Mouse (Mus musculus) neural tube, embryonic 13.5 days (tissue): ENCODE data around the gene Samd14. TPM values are rescaled to one million over a fixed set of nuclear protein-coding genes. Genes with fewer than 3 reads are reported as not detected.
A peak's percentile ranks its signal among the peaks of the same experiment; 100 is the strongest.

ENCODE experiments used
- ATAC-seq: fragments of 200-750 bp; cut with Nextera tagmentation; 2 replicates; pipeline ENCODE4 v1.8.0; 2017; ENCODE audit warnings: low read depth, mild to moderate bottlenecking, moderate TSS enrichment, moderate library complexity
- H3K27ac ChIP-seq: fragments of 300-500 bp; sonication (generic); replicated peaks from 2 replicates; pipeline ENCODE4 v1.5.1; 2015; ENCODE audit warnings: moderate library complexity, mild to moderate bottlenecking, inconsistent platforms
- H3K27me3 ChIP-seq: fragments of 300-500 bp; sonication (generic); 2 replicates; pipeline ENCODE4 v1.6.1; 2015; ENCODE audit warnings: mild to moderate bottlenecking, inconsistent platforms
- H3K36me3 ChIP-seq: fragments of 300-500 bp; sonication (generic); 2 replicates; pipeline ENCODE4 v1.6.1; 2015; ENCODE audit warnings: mild to moderate bottlenecking, inconsistent platforms
- H3K4me1 ChIP-seq: fragments of 300-500 bp; sonication (generic); replicated peaks from 2 replicates; pipeline ENCODE4 v1.6.1; 2015; ENCODE audit warnings: inconsistent platforms
- H3K4me2 ChIP-seq: fragments of 300-500 bp; sonication (generic); 2 replicates; pipeline ENCODE4 v1.6.1; 2015; ENCODE audit warnings: inconsistent platforms, mild to moderate bottlenecking, moderate library complexity
- H3K4me3 ChIP-seq: fragments of 300-500 bp; sonication (generic); 2 replicates; pipeline ENCODE4 v1.5.1; 2015; ENCODE audit warnings: mild to moderate bottlenecking, inconsistent platforms
- H3K9ac ChIP-seq: fragments of 300-500 bp; sonication (generic); 2 replicates; pipeline ENCODE4 v1.6.1; 2015; ENCODE audit warnings: moderate library complexity, mild to moderate bottlenecking, inconsistent platforms
- H3K9me3 ChIP-seq: fragments of 300-500 bp; sonication (generic); 2 replicates; pipeline ENCODE4 v1.6.1; 2016; ENCODE audit warnings: inconsistent platforms
- WGBS: fragments of 180-500 bp; shearing (Covaris S2); methylation state at CpG from one replicate; pipeline ENCODE4 v1.1.7; 2015; 5-methylcytosine and 5-hydroxymethylcytosine counted together
- polyA plus RNA-seq: library from polyadenylated mRNA; unstranded; fragments of >200 nt; fragmentation: Nextera tagmentation; extraction: Ambion mirVana; gene quantifications from 2 replicates; pipeline ENCODE4 v1.2.1, GENCODE M21; 2015

Gene Samd14
- polyA plus RNA-seq, 1 experiment from 2014 or later, result 151 TPM

GRCm38 (mm10) chr11:95026849-95027248, 17.2 kb downstream of the Samd14 start:
- Histone ChIP-seq H3K9ac (no peak overlapping the region), H3K4me2 (no peak overlapping the region), H3K4me1 (peaks cover 14% of the 10 kb centered on the region; the same call in 1 of the 2 replicates), H3K27ac (no peak overlapping the region), H3K36me3 (peaks cover 47% of the 10 kb centered on the region), H3K27me3 (no peaks in the 10 kb centered on the region), H3K9me3 (no peaks in the 10 kb centered on the region), H3K4me3 (no peak overlapping the region)
- ATAC-seq, result no peak
- 84% methylated on average over 6 of the region's 6 CpGs for WGBS

DNA sequence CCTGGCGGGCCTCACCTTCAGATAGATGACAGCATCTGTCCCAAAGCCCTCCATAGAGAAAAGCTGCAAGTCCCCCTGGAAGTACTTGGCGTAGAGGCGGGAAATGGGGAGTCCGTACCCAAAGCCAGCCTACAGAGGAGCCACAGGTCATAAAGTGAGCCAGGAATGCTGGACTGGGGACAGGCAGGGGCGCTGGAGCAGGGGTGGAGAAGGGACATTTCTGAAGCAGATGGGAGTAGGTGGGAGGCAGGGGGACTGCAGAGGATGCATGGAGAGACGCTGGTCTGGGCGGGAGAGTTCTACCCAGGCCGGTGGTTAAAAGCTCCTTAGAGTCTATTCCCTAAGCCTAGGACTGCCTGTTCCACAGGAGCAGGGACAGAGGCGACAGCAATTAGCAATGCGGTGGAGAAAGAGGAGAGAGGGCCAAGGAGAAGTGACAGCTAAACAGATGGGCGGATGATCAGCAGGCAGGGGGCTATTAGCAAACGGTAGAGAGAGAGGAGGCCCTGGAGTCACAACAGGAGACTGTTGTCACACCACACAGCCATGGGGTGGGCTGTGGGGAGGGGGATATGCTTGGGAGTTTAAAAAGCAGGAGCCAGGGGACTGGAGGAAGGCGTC, 18.3 kb downstream of the Samd14 start:
- no peak overlapping the region; the same call in 1 of the 2 replicates for H3K27ac ChIP-seq
- no peaks in the 10 kb centered on the region for H3K27me3 ChIP-seq
- H3K9ac ChIP-seq, result 0 out of 2 replicates have a peak overlapping the region, but pooled peaks have one; percentile 35
- no peak for ATAC-seq
- H3K9me3 ChIP-seq, result no peaks in the 10 kb centered on the region
- no peak overlapping the region for H3K4me2 ChIP-seq
- WGBS, result 19% methylated on average over 13 of the region's 13 CpGs
- peaks cover 14% of the 10 kb centered on the region; the same call in 1 of the 2 replicates for H3K4me1 ChIP-seq
- no peak overlapping the region for H3K4me3 ChIP-seq
- peaks cover 36% of the 10 kb centered on the region for H3K36me3 ChIP-seq

DNA sequence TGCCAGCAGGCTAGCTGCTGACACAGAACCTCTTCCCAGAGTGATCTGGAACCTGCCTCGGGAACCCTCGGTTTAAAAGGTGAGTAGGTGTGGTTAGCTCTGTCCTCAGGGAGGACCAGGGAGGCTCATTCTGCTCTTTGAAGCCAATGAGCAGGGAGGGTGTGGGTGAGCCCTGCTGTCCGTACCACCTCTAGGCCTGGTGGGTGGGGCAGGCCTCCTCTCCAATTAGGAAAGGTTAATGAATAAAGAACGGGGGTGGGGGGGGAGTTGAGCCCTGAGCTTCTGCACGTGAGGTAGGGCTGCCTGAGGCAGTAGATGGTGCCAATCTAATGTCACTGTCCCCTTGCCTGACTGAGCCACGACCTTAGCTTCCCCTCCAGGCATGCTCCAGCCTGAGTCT, 23.3 kb downstream of the Samd14 start:
- peaks cover 5% of the 10 kb centered on the region; the same call in 1 of the 2 replicates for H3K36me3 ChIP-seq
- no peak overlapping the region for H3K4me3 ChIP-seq
- H3K27ac ChIP-seq, result no peak overlapping the region
- no peak overlapping the region for H3K9ac ChIP-seq
- H3K4me1 ChIP-seq, result peaks cover 6% of the 10 kb centered on the region; the same call in 1 of the 2 replicates
- H3K4me2 ChIP-seq, result no peak overlapping the region
- H3K27me3 ChIP-seq, result no peaks in the 10 kb centered on the region
- 23% methylated on average over 6 of the region's 6 CpGs for WGBS
- no peaks in the 10 kb centered on the region for H3K9me3 ChIP-seq
- ATAC-seq, result no peak

- H3K4me1 ChIP-seq, result no peaks in the 10 kb centered on the region
- no peak overlapping the region for H3K4me2 ChIP-seq
- H3K9ac ChIP-seq, result no peak overlapping the region
- H3K27me3 ChIP-seq, result no peaks in the 10 kb centered on the region
- WGBS, result 81% methylated on average over 14 of the region's 14 CpGs
- peaks cover 5% of the 10 kb centered on the region; the same call in 1 of the 2 replicates for H3K36me3 ChIP-seq
- H3K4me3 ChIP-seq, result no peak overlapping the region
- ATAC-seq, result no peak
- no peaks in the 10 kb centered on the region for H3K9me3 ChIP-seq
- no peak overlapping the region for H3K27ac ChIP-seq
These were observed 23.9 kb downstream of the Samd14 start for GRCm38 (mm10) chr11:95033617-95034016.

DNA sequence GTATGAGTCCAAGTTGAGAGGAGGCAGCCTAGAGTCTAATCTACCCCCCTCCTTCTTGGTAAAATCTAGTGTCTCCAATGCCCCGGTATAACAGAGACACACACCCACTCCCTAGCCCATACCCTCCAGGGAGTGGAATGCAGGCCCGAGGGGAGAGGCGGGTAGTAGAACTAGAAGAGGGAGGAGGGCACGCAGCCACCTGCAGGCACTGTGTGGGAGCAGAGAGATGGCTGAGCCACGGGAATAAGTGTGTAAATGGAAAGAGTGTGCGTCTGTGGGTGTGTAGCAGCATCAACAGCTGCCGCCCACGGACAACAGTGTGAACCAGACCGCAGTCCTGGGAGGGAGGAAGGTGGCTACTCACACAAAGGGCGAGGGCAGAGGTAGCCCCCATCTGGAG, 25.2 kb downstream of the Samd14 start:
- H3K4me2 ChIP-seq, result no peak overlapping the region
- H3K9ac ChIP-seq, result no peak overlapping the region
- no peak for ATAC-seq
- no peaks in the 10 kb centered on the region for H3K9me3 ChIP-seq
- no peaks in the 10 kb centered on the region for H3K27me3 ChIP-seq
- no peak overlapping the region for H3K27ac ChIP-seq
- H3K4me3 ChIP-seq, result no peak overlapping the region
- peaks cover 3% of the 10 kb centered on the region for H3K4me1 ChIP-seq
- 66% methylated on average over 10 of the region's 10 CpGs for WGBS
- peaks cover 5% of the 10 kb centered on the region; the same call in 1 of the 2 replicates for H3K36me3 ChIP-seq

- no peak for ATAC-seq
- Histone ChIP-seq H3K4me2 (no peak overlapping the region), H3K4me3 (no peak overlapping the region), H3K27ac (no peak overlapping the region), H3K4me1 (peaks cover 13% of the 10 kb centered on the region), H3K9me3 (no peaks in the 10 kb centered on the region), H3K9ac (no peak overlapping the region), H3K36me3 (peaks cover 5% of the 10 kb centered on the region; the same call in 1 of the 2 replicates), H3K27me3 (no peaks in the 10 kb centered on the region)
- 95% methylated on average over 5 of the region's 5 CpGs for WGBS
These were observed 26.8 kb downstream of the Samd14 start for GRCm38 (mm10) chr11:95036521-95036920.

GRCm38 (mm10) chr11:95037306-95037705, 27.6 kb downstream of the Samd14 start:
- H3K27me3 ChIP-seq, result no peaks in the 10 kb centered on the region
- ATAC-seq, result no peak
- WGBS, result 52% methylated on average over 6 of the region's 6 CpGs
- no peaks in the 10 kb centered on the region for H3K9me3 ChIP-seq
- H3K27ac ChIP-seq, result no peak overlapping the region
- 0 out of 2 replicates have a peak, but pooled peaks cover 5% of the 10 kb centered on the region for H3K36me3 ChIP-seq
- H3K4me3 ChIP-seq, result no peak overlapping the region
- H3K4me1 ChIP-seq, result peaks cover 20% of the 10 kb centered on the region
- H3K9ac ChIP-seq, result 0 out of 2 replicates have a peak overlapping the region, but pooled peaks have one; percentile 22
- no peak overlapping the region for H3K4me2 ChIP-seq

DNA sequence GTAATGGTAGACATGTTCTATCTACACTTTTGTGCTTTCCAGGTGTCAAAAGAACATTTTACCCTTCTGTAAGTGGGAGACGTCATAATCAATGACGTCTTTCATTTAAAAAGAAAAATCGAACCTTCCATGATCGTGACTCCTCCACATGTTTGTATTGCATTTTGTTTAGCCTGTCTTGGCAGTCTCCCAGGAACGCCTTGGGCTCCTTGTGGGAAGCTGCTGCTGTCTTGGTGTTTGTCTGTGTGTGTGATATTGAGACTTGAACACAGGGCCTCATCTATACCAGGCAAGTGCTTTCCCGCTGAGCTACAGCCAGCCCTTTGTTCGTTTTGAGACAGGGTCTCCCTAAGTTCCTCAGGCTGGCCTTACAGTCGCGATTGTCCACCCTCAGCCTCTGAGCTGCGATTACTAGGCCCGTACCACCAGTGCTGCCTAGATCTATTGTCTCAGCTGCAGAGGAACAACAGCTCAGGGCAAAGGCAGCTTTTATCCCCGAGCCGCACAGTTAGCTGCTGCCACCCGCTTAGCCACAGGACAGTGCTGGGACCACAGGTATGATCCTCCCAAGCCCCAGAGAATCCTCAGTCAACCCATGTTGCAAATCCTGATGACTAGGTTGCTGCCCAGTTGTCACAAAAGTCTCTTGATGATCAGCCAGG, 28.6 kb downstream of the Samd14 start:
- Histone ChIP-seq H3K36me3 (0 out of 2 replicates have a peak, but pooled peaks cover 5% of the 10 kb centered on the region), H3K9ac (no peak overlapping the region), H3K27me3 (no peaks in the 10 kb centered on the region), H3K4me1 (peaks cover 22% of the 10 kb centered on the region), H3K27ac (no peak overlapping the region), H3K4me2 (no peak overlapping the region), H3K4me3 (no peak overlapping the region), H3K9me3 (no peaks in the 10 kb centered on the region)
- WGBS, result 72% methylated on average over 14 of the region's 14 CpGs
- no peak for ATAC-seq

GRCm38 (mm10) chr11:95038818-95039655, 29.4 kb downstream of the Samd14 start:
- H3K4me3 ChIP-seq, result no peak overlapping the region
- WGBS, result 85% methylated on average over 13 of the region's 13 CpGs
- H3K9me3 ChIP-seq, result no peaks in the 10 kb centered on the region
- H3K27ac ChIP-seq, result no peak overlapping the region
- peaks cover 22% of the 10 kb centered on the region for H3K4me1 ChIP-seq
- H3K36me3 ChIP-seq, result 0 out of 2 replicates have a peak, but pooled peaks cover 5% of the 10 kb centered on the region
- no peak for ATAC-seq
- H3K4me2 ChIP-seq, result no peak overlapping the region
- H3K27me3 ChIP-seq, result no peaks in the 10 kb centered on the region
- H3K9ac ChIP-seq, result no peak overlapping the region; the same call in 1 of the 2 replicates

GRCm38 (mm10) chr11:95039766-95040165, 30.1 kb downstream of the Samd14 start:
- 0 out of 2 replicates have a peak overlapping the region, but pooled peaks have one; percentile 84 for H3K4me3 ChIP-seq
- peak overlapping the region; percentile 79 for H3K9ac ChIP-seq
- H3K4me1 ChIP-seq, result peaks cover 25% of the 10 kb centered on the region
- no peaks in the 10 kb centered on the region for H3K27me3 ChIP-seq
- peak overlapping the region; percentile 72 for H3K4me2 ChIP-seq
- no peaks in the 10 kb centered on the region for H3K9me3 ChIP-seq
- 0 out of 2 replicates have a peak, but pooled peaks cover 5% of the 10 kb centered on the region for H3K36me3 ChIP-seq
- no peak overlapping the region for H3K27ac ChIP-seq
- no peak for ATAC-seq
- WGBS, result 84% methylated on average over 4 of the region's 4 CpGs

DNA sequence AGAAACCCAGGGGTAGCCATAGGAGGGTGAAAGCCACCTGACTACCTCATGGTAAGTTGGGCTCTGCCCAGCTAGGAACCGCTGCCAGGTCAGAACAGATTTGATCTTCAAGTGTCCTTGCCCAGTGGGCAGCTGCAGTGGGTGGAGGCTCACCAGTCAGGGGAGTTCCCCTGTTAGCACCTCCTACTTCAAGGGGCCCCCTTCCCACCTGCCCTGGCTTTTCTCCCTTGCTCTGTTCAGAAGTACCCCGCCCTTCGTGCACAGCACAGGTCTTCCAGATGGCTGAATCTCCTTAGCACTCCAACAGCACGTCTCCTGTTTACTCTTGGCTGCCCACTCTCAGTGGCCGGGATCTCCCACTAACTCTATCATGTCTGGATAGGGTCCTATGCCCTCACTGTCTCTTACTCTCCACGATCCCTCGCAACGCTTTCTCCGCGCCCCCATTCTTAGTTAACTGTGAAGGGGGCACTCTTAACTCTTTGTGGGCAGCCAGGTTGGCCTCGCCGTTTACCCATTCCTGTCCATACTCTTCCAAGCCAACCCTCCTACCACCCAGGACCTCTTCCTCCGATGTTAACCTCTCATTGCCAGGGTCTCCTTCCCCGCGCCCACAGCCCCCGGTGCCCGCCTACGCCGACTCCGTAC, 30.9 kb downstream of the Samd14 start:
- peaks cover 29% of the 10 kb centered on the region for H3K4me1 ChIP-seq
- no peaks in the 10 kb centered on the region for H3K27me3 ChIP-seq
- 0 out of 2 replicates have a peak, but pooled peaks cover 5% of the 10 kb centered on the region for H3K36me3 ChIP-seq
- peak overlapping the region; percentile 79 for H3K9ac ChIP-seq
- no peaks in the 10 kb centered on the region for H3K9me3 ChIP-seq
- peak overlapping the region; percentile 72 for H3K4me2 ChIP-seq
- H3K4me3 ChIP-seq, result peak overlapping the region; percentile 84
- H3K27ac ChIP-seq, result peak overlapping the region; percentile 52
- ATAC-seq, result peak; percentile 47
- WGBS, result 1% methylated on average over 20 of the region's 20 CpGs
